Mouse (Mus musculus): ENCODE results near the gene Atm. TPM values are rescaled to one million over a fixed set of nuclear protein-coding genes. Genes with fewer than 3 reads are reported as not detected.

Atm gene
- polyA plus RNA-seq, 1 experiment, result 1.9 TPM

GRCm38 (mm10) chr9:53535416-53536320 lies 872 bp downstream of the Atm start:
- TF ChIP-seq POLR2A (IDR thresholded peaks at IDR 0.05; ENCODE audit: control insufficient read depth, low read depth, low read length) (no peak), CTCF (IDR thresholded peaks at IDR 0.05; ENCODE audit: control insufficient read depth, insufficient read depth, insufficient replicate concordance, low read depth, low read length) (no peak)
- H3K4me3 ChIP-seq (ENCODE audit: control insufficient read depth, low read depth, low read length), result peak overlapping the region; percentile 94
- H3K4me1 ChIP-seq (ENCODE audit: control insufficient read depth, insufficient read depth, low read length), result peaks cover 9% of the 10 kb centered on the region
- no peaks in the 10 kb centered on the region for H3K36me3 ChIP-seq (ENCODE audit: control insufficient read depth, insufficient read depth, low read length)
- no peaks in the 10 kb centered on the region for H3K27me3 ChIP-seq (ENCODE audit: control insufficient read depth, insufficient read depth, low read length)
- peak overlapping the region; percentile 84 for H3K27ac ChIP-seq (ENCODE audit: control insufficient read depth, insufficient read depth, low read depth, low read length)

DNA sequence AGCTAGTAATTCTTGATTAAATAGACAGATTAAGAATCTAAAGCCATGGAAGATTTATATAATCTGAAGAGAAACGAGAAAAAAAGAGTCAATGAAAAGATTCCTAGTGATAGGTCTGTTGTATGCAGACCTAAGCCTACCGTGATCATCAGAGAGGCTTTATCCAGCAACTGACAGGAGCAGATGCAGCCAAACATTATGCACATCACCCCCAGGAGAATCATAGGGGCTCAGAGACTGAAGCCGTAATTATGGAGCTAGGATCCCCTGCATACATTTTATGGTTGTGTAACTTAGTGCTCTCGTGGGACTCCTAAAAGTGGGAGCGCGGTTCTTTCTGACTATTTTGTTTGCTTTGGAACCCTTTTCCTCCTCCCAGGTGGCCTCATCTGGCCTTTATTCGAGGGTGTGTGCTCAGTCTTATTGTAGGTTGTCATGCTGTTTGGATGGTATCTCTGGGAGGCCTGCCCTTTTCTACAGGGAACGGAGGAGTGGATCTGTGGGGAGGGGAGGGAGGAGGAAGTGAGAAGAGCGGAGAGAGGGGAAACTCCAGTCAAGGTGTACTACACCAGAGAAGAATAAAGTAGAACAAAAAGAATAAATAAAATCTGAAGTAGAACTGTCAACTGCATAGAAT lies 19.0 kb downstream of the Atm start:
- no peaks in the 10 kb centered on the region for H3K4me1 ChIP-seq (ENCODE audit: control insufficient read depth, insufficient read depth, low read length)
- H3K36me3 ChIP-seq (ENCODE audit: control insufficient read depth, insufficient read depth, low read length), result no peaks in the 10 kb centered on the region

GRCm38 (mm10) chr9:53514091-53514490 lies 22.4 kb downstream of the Atm start:
- no peaks in the 10 kb centered on the region; the same call in 1 of the 2 replicates for H3K36me3 ChIP-seq (ENCODE audit: control insufficient read depth, insufficient read depth, low read length)
- no peak overlapping the region for H3K27ac ChIP-seq (ENCODE audit: control insufficient read depth, insufficient read depth, low read depth, low read length)
- no peaks in the 10 kb centered on the region for H3K4me1 ChIP-seq (ENCODE audit: control insufficient read depth, insufficient read depth, low read length)
- no peaks in the 10 kb centered on the region for H3K27me3 ChIP-seq (ENCODE audit: control insufficient read depth, insufficient read depth, low read length)
- H3K4me3 ChIP-seq (ENCODE audit: control insufficient read depth, low read depth, low read length), result no peak overlapping the region
- TF ChIP-seq CTCF (IDR thresholded peaks at IDR 0.05; ENCODE audit: control insufficient read depth, insufficient read depth, insufficient replicate concordance, low read depth, low read length), result no peak
- no peak for TF ChIP-seq POLR2A (IDR thresholded peaks at IDR 0.05; ENCODE audit: control insufficient read depth, low read depth, low read length)

More for the DNA sequence above, 19.0 kb downstream of the Atm start:
- no peak overlapping the region for H3K27ac ChIP-seq (ENCODE audit: control insufficient read depth, insufficient read depth, low read depth, low read length)
- H3K27me3 ChIP-seq (ENCODE audit: control insufficient read depth, insufficient read depth, low read length), result no peaks in the 10 kb centered on the region
- no peak for TF ChIP-seq POLR2A (IDR thresholded peaks at IDR 0.05; ENCODE audit: control insufficient read depth, low read depth, low read length)
- no peak overlapping the region for H3K4me3 ChIP-seq (ENCODE audit: control insufficient read depth, low read depth, low read length)

GRCm38 (mm10) chr9:53508053-53508452 lies 28.5 kb downstream of the Atm start:
- Histone ChIP-seq H3K4me3 (ENCODE audit: control insufficient read depth, low read depth, low read length) (peak overlapping the region; percentile 80), H3K27me3 (ENCODE audit: control insufficient read depth, insufficient read depth, low read length) (no peaks in the 10 kb centered on the region), H3K4me1 (ENCODE audit: control insufficient read depth, insufficient read depth, low read length) (no peaks in the 10 kb centered on the region; the same call in 1 of the 2 replicates), H3K27ac (ENCODE audit: control insufficient read depth, insufficient read depth, low read depth, low read length) (0 out of 2 replicates have a peak overlapping the region, but pooled peaks have one; percentile 5), H3K36me3 (ENCODE audit: control insufficient read depth, insufficient read depth, low read length) (no peaks in the 10 kb centered on the region; the same call in 1 of the 2 replicates)
- TF ChIP-seq POLR2A (IDR thresholded peaks at IDR 0.05; ENCODE audit: control insufficient read depth, low read depth, low read length), result no peak
- no peak for TF ChIP-seq CTCF (IDR thresholded peaks at IDR 0.05; ENCODE audit: control insufficient read depth, insufficient read depth, insufficient replicate concordance, low read depth, low read length)

DNA sequence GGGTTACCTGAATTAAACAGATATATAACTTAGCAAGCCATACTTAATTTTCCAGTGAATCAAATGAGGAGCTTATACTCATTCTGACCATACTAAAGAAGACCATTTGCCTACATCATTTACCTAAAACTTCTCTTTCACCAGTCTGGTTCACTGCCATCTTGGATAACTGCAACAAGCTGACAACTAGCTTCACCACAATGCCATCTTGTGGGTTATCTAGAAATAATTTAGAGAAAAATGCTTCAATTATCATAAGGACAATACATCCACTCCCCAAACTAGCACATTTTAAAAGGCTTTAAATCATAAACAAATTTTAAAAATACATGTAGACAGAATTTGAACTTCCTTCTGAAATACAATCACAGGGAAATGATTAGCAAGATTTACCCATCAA lies 50.7 kb downstream of the Atm start:
- H3K4me3 ChIP-seq (ENCODE audit: control insufficient read depth, low read depth, low read length), result no peak overlapping the region
- H3K4me1 ChIP-seq (ENCODE audit: control insufficient read depth, insufficient read depth, low read length), result no peaks in the 10 kb centered on the region
- no peak overlapping the region for H3K27ac ChIP-seq (ENCODE audit: control insufficient read depth, insufficient read depth, low read depth, low read length)
- H3K36me3 ChIP-seq (ENCODE audit: control insufficient read depth, insufficient read depth, low read length), result no peaks in the 10 kb centered on the region
- no peaks in the 10 kb centered on the region for H3K27me3 ChIP-seq (ENCODE audit: control insufficient read depth, insufficient read depth, low read length)
- TF ChIP-seq POLR2A (IDR thresholded peaks at IDR 0.05; ENCODE audit: control insufficient read depth, low read depth, low read length) (no peak), CTCF (IDR thresholded peaks at IDR 0.05; ENCODE audit: control insufficient read depth, insufficient read depth, insufficient replicate concordance, low read depth, low read length) (no peak)

DNA sequence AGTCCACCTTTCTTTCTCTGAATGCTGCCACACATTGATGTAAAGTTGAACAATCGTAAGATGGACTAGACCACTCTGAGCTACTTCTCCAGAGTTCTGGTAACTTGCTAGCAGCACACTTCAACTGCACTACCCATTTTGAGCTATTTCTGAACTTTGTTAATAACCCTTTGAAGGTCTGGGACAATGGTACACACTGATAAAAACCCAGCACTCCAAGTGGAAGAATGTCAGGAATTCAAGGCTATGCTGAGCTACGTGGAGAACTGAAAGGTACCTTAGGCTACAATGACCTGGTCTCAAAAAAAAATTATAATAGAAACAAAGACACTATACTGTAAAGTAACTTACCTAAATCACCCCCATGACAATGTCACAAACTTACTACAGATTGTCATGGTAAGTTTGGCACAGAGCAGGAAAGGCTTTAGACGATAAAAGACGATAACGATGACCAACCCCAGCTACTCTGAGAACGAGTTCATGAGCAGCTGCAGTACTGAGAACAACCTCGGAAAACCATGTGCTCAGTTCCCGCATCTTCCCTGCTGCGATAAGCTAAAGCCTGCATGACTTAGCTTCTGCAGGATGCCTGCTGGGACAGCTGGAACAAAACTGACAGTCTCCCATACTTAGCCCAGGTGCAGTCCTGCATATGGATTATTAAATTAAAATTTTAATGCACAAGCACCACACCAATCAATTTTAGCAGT lies 63.6 kb downstream of the Atm start:
- no peak for TF ChIP-seq POLR2A (IDR thresholded peaks at IDR 0.05; ENCODE audit: control insufficient read depth, low read depth, low read length)
- no peak for TF ChIP-seq CTCF (IDR thresholded peaks at IDR 0.05; ENCODE audit: control insufficient read depth, insufficient read depth, insufficient replicate concordance, low read depth, low read length)
- H3K27me3 ChIP-seq (ENCODE audit: control insufficient read depth, insufficient read depth, low read length), result no peaks in the 10 kb centered on the region
- no peaks in the 10 kb centered on the region for H3K36me3 ChIP-seq (ENCODE audit: control insufficient read depth, insufficient read depth, low read length)
- H3K27ac ChIP-seq (ENCODE audit: control insufficient read depth, insufficient read depth, low read depth, low read length), result no peak overlapping the region
- H3K4me1 ChIP-seq (ENCODE audit: control insufficient read depth, insufficient read depth, low read length), result no peaks in the 10 kb centered on the region
- H3K4me3 ChIP-seq (ENCODE audit: control insufficient read depth, low read depth, low read length), result no peak overlapping the region

GRCm38 (mm10) chr9:53452038-53452437 lies 84.5 kb downstream of the Atm start:
- no peak overlapping the region for H3K4me3 ChIP-seq (ENCODE audit: control insufficient read depth, low read depth, low read length)
- no peaks in the 10 kb centered on the region for H3K27me3 ChIP-seq (ENCODE audit: control insufficient read depth, insufficient read depth, low read length)
- no peaks in the 10 kb centered on the region for H3K36me3 ChIP-seq (ENCODE audit: control insufficient read depth, insufficient read depth, low read length)
- H3K4me1 ChIP-seq (ENCODE audit: control insufficient read depth, insufficient read depth, low read length), result no peaks in the 10 kb centered on the region
- H3K27ac ChIP-seq (ENCODE audit: control insufficient read depth, insufficient read depth, low read depth, low read length), result no peak overlapping the region
- TF ChIP-seq POLR2A (IDR thresholded peaks at IDR 0.05; ENCODE audit: control insufficient read depth, low read depth, low read length), result no peak
- no peak for TF ChIP-seq CTCF (IDR thresholded peaks at IDR 0.05; ENCODE audit: control insufficient read depth, insufficient read depth, insufficient replicate concordance, low read depth, low read length)

Data from testis, adult 2 months (tissue).